Mouse (Mus musculus) heart, postnatal 0 days (tissue): Measurements from ENCODE around the gene Luzp4. TPM values are rescaled to one million over a fixed set of nuclear protein-coding genes. Genes with fewer than 3 reads are reported as not detected.
"Not testable (repeated sequence)": the region's sequence is repeated elsewhere in the genome, so short reads cannot be mapped to it uniquely, and the experiment has no call there.

ENCODE experiments used
- ATAC-seq: fragments of 200-750 bp; cut with Nextera tagmentation; 2 replicates; pipeline ENCODE4 v1.8.0; 2017; ENCODE audit warnings: low read depth, moderate number of reproducible peaks, moderate library complexity; ENCODE audit not compliant: insufficient read depth
- DNase-seq: peaks from one replicate; pipeline ENCODE4 v3.0.0-alpha.2; 2016; ENCODE audit warnings: low spot score
- H3K27ac ChIP-seq: fragments of 300-500 bp; sonication (generic); 2 replicates; pipeline ENCODE4 v1.5.1; 2014; ENCODE audit warnings: low read depth, mild to moderate bottlenecking
- H3K27me3 ChIP-seq: fragments of 300-500 bp; sonication (generic); 2 replicates; pipeline ENCODE4 v1.6.1; 2014; ENCODE audit warnings: low read length, mixed read lengths; ENCODE audit not compliant: control insufficient read depth, insufficient read depth
- H3K36me3 ChIP-seq: fragments of 300-500 bp; sonication (generic); replicated peaks from 2 replicates; pipeline ENCODE4 v1.6.1; 2014; ENCODE audit warnings: low read length, mixed read lengths; ENCODE audit not compliant: control insufficient read depth, insufficient read depth
- H3K4me1 ChIP-seq: fragments of 300-500 bp; sonication (generic); 2 replicates; pipeline ENCODE4 v1.6.1; 2014; ENCODE audit warnings: antibody characterized with exemption; ENCODE audit not compliant: control insufficient read depth, insufficient read depth
- H3K4me2 ChIP-seq: fragments of 300-500 bp; sonication (generic); 2 replicates; pipeline ENCODE4 v1.6.1; 2014; ENCODE audit warnings: low read depth, mild to moderate bottlenecking, low read length, moderate library complexity
- H3K4me3 ChIP-seq: fragments of 300-500 bp; sonication (generic); 2 replicates; pipeline ENCODE4 v1.5.1; 2014; ENCODE audit warnings: low read depth, low read length
- H3K9ac ChIP-seq: fragments of 300-500 bp; sonication (generic); replicated peaks from 2 replicates; pipeline ENCODE4 v1.6.1; 2014; ENCODE audit warnings: low read depth, low read length, mixed read lengths
- H3K9me3 ChIP-seq: fragments of 300-500 bp; sonication (generic); replicated peaks from 2 replicates; pipeline ENCODE4 v1.6.1; 2016; ENCODE audit warnings: low read length; ENCODE audit not compliant: control insufficient read depth
- WGBS: fragments of 180-500 bp; shearing (Covaris S2); extraction: QIAGEN DNeasy Blood & Tissue Kit; methylation state at CpG from one replicate; pipeline ENCODE4 v1.1.7; 2014; 5-methylcytosine and 5-hydroxymethylcytosine counted together
- polyA plus RNA-seq: library from polyadenylated mRNA; unstranded; fragments of >200 nt; fragmentation: Nextera tagmentation; extraction: Ambion mirVana; gene quantifications from 2 replicates; pipeline ENCODE4 v1.2.1, GENCODE M21; 2015
- total RNA-seq: library from RNA; depleted of rRNA; stranded (reverse); fragments of >200 nt; gene quantifications from 2 replicates; pipeline ENCODE4 v1.2.3, GENCODE M21; 2014; ENCODE audit warnings: low replicate concordance; rRNA removed

Gene Luzp4
- not detected in 2 replicates for total RNA-seq
- polyA plus RNA-seq, result not detected in 2 replicates

DNA sequence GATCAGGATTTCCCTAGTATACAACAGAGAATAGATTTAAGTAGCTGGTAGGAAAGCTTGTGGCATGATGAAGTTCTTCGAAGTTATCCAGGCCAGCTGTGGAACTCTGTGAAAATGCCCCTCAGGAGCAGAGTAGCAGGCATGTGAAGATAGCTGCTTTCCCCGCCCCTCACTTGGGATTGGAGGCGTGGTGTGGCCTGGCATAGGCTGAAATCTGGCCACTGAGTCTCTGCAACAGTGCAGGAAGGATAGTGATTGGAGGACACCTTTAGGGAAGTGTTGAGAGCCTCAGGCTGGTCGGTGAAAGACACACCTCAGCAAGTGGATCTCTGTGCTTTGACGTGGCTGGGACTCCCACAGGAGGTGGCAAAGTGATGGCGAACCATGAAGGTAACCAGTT is at the start of gene Luzp4:
TSS of gene Luzp4 (plus strand) at position 301 of the 400 bp plus-strand sequence.
- 60% methylated on average over 2 of the region's 6 CpGs for WGBS
- not testable (repeated sequence) for ATAC-seq, H3K4me1 ChIP-seq, H3K27ac ChIP-seq, DNase-seq, H3K4me2 ChIP-seq, H3K9me3 ChIP-seq, H3K4me3 ChIP-seq, H3K27me3 ChIP-seq, H3K36me3 ChIP-seq, H3K9ac ChIP-seq

DNA sequence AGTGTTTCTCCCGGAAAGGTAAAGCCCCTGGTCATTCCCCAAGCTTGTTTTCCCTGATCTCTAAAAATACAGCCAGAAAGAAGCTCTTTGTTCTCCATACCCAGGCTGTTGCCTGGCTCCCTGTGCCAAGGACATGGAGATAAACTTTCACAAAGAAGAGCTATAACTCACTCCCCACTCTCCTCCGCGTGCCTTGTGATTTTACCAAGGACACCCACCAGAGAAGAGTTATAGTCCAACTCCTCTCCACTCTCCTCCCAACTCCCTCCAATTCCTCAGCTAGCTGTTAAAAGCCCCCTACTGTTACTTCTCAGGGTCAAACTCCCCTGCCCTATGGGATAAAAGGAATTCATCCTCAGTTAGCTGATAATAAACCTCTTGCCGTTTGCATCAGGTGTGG is 15.6 kb upstream of the Luzp4 start:
- not testable (repeated sequence) for H3K9me3 ChIP-seq, H3K4me1 ChIP-seq, H3K4me2 ChIP-seq, H3K4me3 ChIP-seq, ATAC-seq, H3K27ac ChIP-seq, H3K36me3 ChIP-seq, H3K9ac ChIP-seq, H3K27me3 ChIP-seq, DNase-seq
- WGBS, result 60% methylated on average over 4 of the region's 4 CpGs

Other genes starting within 250 kb of the Luzp4 start
- not detected in 2 replicates for gene Gm8334, start 242.5 kb upstream of the Luzp4 start, total RNA-seq
- not detected in 2 replicates for gene Gm8334, start 242.5 kb upstream of the Luzp4 start, polyA plus RNA-seq
- gene Gm15127, start 194.0 kb upstream of the Luzp4 start, total RNA-seq, result not detected in 2 replicates
- gene Gm15127, start 194.0 kb upstream of the Luzp4 start, polyA plus RNA-seq, result not detected in 2 replicates
- gene Ott, start 216.6 kb downstream of the Luzp4 start, total RNA-seq, result not detected in 2 replicates
- gene Ott, start 216.6 kb downstream of the Luzp4 start, polyA plus RNA-seq, result not detected in 2 replicates